Comparison of ENCODE assay signal across 8 mouse cellular contexts in the genomic region with DNA sequence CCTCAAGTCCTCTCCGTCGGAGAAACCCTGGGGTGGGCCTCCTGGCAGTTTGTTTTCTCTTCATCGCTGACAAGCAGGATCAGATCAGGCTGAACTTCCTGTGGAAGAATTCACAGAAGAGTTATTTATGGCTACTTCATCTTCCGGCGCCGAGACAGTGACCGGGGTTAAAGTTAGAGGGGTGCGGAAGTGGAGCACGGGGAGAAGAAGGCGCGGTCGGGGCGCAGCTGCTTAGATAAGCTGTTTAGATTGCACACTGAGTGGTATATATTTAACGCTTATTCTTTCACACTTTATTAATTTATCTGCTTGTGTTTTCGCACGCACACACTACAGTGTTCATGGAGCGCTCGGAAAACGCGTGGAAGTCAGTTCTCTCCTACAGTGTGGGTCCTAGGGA. TPM values are rescaled to one million over a fixed set of nuclear protein-coding genes. Genes with fewer than 3 reads are reported as not detected.
DNase-seq lines count a peak whose midpoint lies in the region; TF ChIP-seq lines count a peak whose summit lies in the region.
"Had no signal": no experiment of that assay in that cellular context is flagged by ENCODE, and none has a peak within 500 bp of the region (broad histone marks: within the 10 kb centered on the region; RNA-seq: fewer than 3 reads in every experiment).

No protein-coding gene starts in this region.

- TF ChIP-seq CTCF in E14TG2a.4 (conservative IDR thresholded peaks at IDR 0.05; ENCODE audit: low read length): no peak
- TF ChIP-seq CTCF in thymus, adult 2 months (IDR thresholded peaks at IDR 0.05; ENCODE audit: borderline replicate concordance, control insufficient read depth, extremely low read depth, insufficient read depth, low read length, poor library complexity): no peak

- H3K4me3 ChIP-seq in E14TG2a.4 (replicated peaks; ENCODE audit: low read length): peak overlapping the region; percentile 49
- H3K4me3 ChIP-seq in thymus, adult 2 months (ENCODE audit: control insufficient read depth, insufficient read depth, low read length): peak overlapping the region; percentile 29
- H3K4me3 ChIP-seq: embryonic facial prominence, embryonic 12.5 days had no signal

- 0 out of 2 replicates have a peak, but pooled peaks have one; percentile 35 for TF ChIP-seq POLR2A in thymus, adult 2 months (IDR thresholded peaks at IDR 0.05; ENCODE audit: control insufficient read depth, extremely low read depth, insufficient read depth, low read length, poor library complexity)

- DNase-seq in B cell, adult 2 months: peak; percentile 74
- peak; percentile 70 to 89 for DNase-seq in heart, adult 18-20 months
- DNase-seq in kidney, adult 9 months: peak; percentile 79
- DNase-seq in lung, postnatal 36 days: peak; percentile 82
- peak; percentile 82 for DNase-seq in thymus, adult 2 months
- no peak for DNase-seq in ovary, postnatal 36 days (ENCODE audit: low spot score)

- H3K4me1 ChIP-seq in E14TG2a.4 (replicated peaks; ENCODE audit: low read depth, low read length): peaks cover 19% of the 10 kb centered on the region
- H3K4me1 ChIP-seq in thymus, adult 2 months (replicated peaks; ENCODE audit: control insufficient read depth, insufficient read depth, low read length): peaks cover 59% of the 10 kb centered on the region

- WGBS in thymus, adult 2 months: 5% methylated on average over 20 of the region's 20 CpGs

- 0 out of 2 replicates have a peak, but pooled peaks cover under 1% of the 10 kb centered on the region for H3K9me3 ChIP-seq in E14TG2a.4 (ENCODE audit: low read length)
- H3K9me3 ChIP-seq: embryonic facial prominence, embryonic 12.5 days had no signal

- H3K27ac ChIP-seq in thymus, adult 2 months (ENCODE audit: control insufficient read depth, insufficient read depth, low read length): peak overlapping the region; percentile 100
- H3K27ac ChIP-seq: embryonic facial prominence, embryonic 12.5 days had no signal

- H3K36me3 ChIP-seq in E14TG2a.4 (ENCODE audit: insufficient read depth, low read length): no peaks in the 10 kb centered on the region
- no peaks in the 10 kb centered on the region for H3K36me3 ChIP-seq in thymus, adult 2 months (ENCODE audit: control insufficient read depth, insufficient read depth, low read length)
- H3K36me3 ChIP-seq: embryonic facial prominence, embryonic 12.5 days had no signal

- peaks cover 48% of the 10 kb centered on the region for H3K27me3 ChIP-seq in E14TG2a.4 (ENCODE audit: insufficient read depth, low read length)
- H3K27me3 ChIP-seq in thymus, adult 2 months (ENCODE audit: control insufficient read depth, insufficient read depth, low read length): no peaks in the 10 kb centered on the region
- H3K27me3 ChIP-seq: embryonic facial prominence, embryonic 12.5 days had no signal

RNA-seq across cellular contexts. Expression of a gene that starts 37.6 kb away (rescaled TPM):
- 10 to 100 TPM; 29.2 to 30.2 TPM for total RNA-seq in heart, adult 18-20 months (2021)
- 70.0 and 73.4 TPM in 2 replicates for polyA plus RNA-seq in thymus, adult 2 months (2012; rRNA removed)

RNA-seq across cellular contexts. Expression of a gene that starts 56.1 kb away (rescaled TPM):
- 10 to 100 TPM; 41.2 to 44.8 TPM for total RNA-seq in heart, adult 18-20 months (2021)
- polyA plus RNA-seq in thymus, adult 2 months (2012; rRNA removed): 30.3 and 30.9 TPM in 2 replicates
